In the genomic region with DNA sequence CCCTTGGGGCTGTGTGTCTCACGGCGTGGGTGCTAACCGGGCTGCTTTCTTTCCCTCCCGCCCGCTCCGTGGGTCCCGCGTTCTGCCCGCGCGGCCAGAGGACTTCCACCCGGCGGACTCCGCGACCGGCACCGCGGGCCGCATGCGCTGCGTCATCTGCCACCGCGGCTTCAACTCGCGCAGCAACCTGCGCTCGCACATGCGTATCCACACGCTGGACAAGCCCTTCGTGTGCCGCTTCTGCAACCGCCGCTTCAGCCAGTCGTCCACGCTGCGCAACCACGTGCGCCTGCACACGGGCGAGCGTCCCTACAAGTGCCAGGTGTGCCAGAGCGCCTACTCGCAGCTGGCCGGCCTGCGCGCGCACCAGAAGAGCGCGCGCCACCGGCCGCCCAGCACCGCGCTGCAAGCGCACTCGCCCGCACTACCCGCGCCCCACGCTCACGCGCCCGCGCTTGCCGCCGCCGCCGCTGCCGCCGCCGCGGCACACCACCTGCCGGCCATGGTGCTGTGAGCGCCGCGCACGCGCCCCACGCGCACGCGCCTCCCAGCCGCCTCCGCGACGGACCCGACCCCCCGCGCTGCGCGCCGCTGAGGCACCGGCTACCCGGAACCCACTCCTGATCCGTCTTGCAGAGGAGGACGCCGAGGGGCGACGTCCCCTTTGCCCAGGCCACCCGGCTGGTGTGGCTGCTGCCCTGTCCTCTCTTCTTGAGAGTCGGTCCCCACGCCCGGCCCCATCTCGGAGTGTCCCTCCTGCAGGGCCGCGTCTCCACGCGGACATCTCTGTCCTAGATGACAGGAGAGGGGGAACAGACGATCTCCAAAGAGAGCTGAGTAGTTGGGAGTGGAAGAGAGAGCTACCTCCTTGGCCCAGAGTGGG, we compare ENCODE assay signal across 8 mouse cellular contexts. TPM values are rescaled to one million over a fixed set of nuclear protein-coding genes. Genes with fewer than 3 reads are reported as not detected.
DNase-seq lines count a peak whose midpoint lies in the region; ATAC-seq and TF ChIP-seq lines count a peak whose summit lies in the region.

No protein-coding gene starts in this region.

- no peak for TF ChIP-seq CTCF in layer of hippocampus, adult 2 months (conservative IDR thresholded peaks at IDR 0.05)
- no peak for TF ChIP-seq CTCF in liver, postnatal 0 days (IDR thresholded peaks at IDR 0.05; ENCODE audit: low read depth)

- 0 out of 2 replicates have a peak, but pooled peaks have one; percentile 30 for ATAC-seq in heart, embryonic 12.5 days (ENCODE audit: insufficient number of reproducible peaks, low FRiP score)
- peak; percentile 80 for ATAC-seq in forebrain, embryonic 15.5 days (replicated peaks)
- no peak for ATAC-seq in liver, postnatal 0 days
- ATAC-seq in stomach, embryonic 14.5 days (ENCODE audit: insufficient number of reproducible peaks, insufficient read depth, low FRiP score, low read depth), result peak; percentile 39; the same call in 1 of the 2 replicates
- ATAC-seq in activated CD4-positive, CD25-positive, alpha-beta regulatory T cell, adult 4 months, result no peak

- H3K27ac ChIP-seq in heart, embryonic 12.5 days (ENCODE audit: poor library complexity, severe bottlenecking), result no peak overlapping the region
- no peak overlapping the region for H3K27ac ChIP-seq in forebrain, embryonic 15.5 days (replicated peaks)
- H3K27ac ChIP-seq in layer of hippocampus, adult 2 months, result peak overlapping the region; percentile 74
- H3K27ac ChIP-seq in liver, postnatal 0 days (ENCODE audit: low read depth), result no peak overlapping the region
- no peak overlapping the region for H3K27ac ChIP-seq in stomach, embryonic 14.5 days (ENCODE audit: low read length)

- no peak for DNase-seq in heart, postnatal 14 days
- peak; percentile 90 for DNase-seq in brain, adult 2 months (ENCODE audit: low read depth, low spot score)
- DNase-seq in layer of hippocampus, adult 2 months (ENCODE audit: low spot score in 2 of 2), result peak; percentile 55 to 58
- DNase-seq in liver, postnatal 0 days, result no peak

- TF ChIP-seq EP300 in liver, postnatal 0 days (IDR thresholded peaks at IDR 0.05; ENCODE audit: low read depth), result no peak

- H3K9ac ChIP-seq in heart, embryonic 12.5 days, result peak overlapping the region; percentile 56
- H3K9ac ChIP-seq in forebrain, embryonic 15.5 days (replicated peaks), result peak overlapping the region; percentile 45
- H3K9ac ChIP-seq in liver, postnatal 0 days (replicated peaks), result no peak overlapping the region
- peak overlapping the region; percentile 21; the same call in 1 of the 2 replicates for H3K9ac ChIP-seq in stomach, embryonic 14.5 days (replicated peaks; ENCODE audit: low read depth, low read length)

- intact Hi-C loops in heart, postnatal 14 days (cut with DNase I), result no loop called here

- H3K27me3 ChIP-seq in heart, embryonic 12.5 days (replicated peaks), result peaks cover 94% of the 10 kb centered on the region
- peaks cover 66% of the 10 kb centered on the region for H3K27me3 ChIP-seq in forebrain, embryonic 15.5 days
- H3K27me3 ChIP-seq in liver, postnatal 0 days (ENCODE audit: insufficient read depth, low read length), result peaks cover 64% of the 10 kb centered on the region
- H3K27me3 ChIP-seq in stomach, embryonic 14.5 days (ENCODE audit: control insufficient read depth, insufficient read depth, low read length), result peaks cover 45% of the 10 kb centered on the region

- 2% methylated on average over 109 of the region's 109 CpGs for WGBS in heart, embryonic 12.5 days
- WGBS in forebrain, embryonic 15.5 days, result under 1% methylated on average over 86 of the region's 109 CpGs
- 1% methylated on average over 105 of the region's 109 CpGs for WGBS in liver, postnatal 0 days (ENCODE audit: insufficient replicate concordance)
- under 1% methylated on average over 106 of the region's 109 CpGs for WGBS in stomach, embryonic 14.5 days

- H3K4me1 ChIP-seq in heart, embryonic 12.5 days (replicated peaks), result peaks cover 15% of the 10 kb centered on the region
- H3K4me1 ChIP-seq in forebrain, embryonic 15.5 days, result peaks cover 15% of the 10 kb centered on the region
- peaks cover 6% of the 10 kb centered on the region; the same call in 1 of the 2 replicates for H3K4me1 ChIP-seq in liver, postnatal 0 days (ENCODE audit: insufficient read depth)
- peaks cover 6% of the 10 kb centered on the region; the same call in 1 of the 2 replicates for H3K4me1 ChIP-seq in stomach, embryonic 14.5 days (ENCODE audit: control insufficient read depth, insufficient read depth, low read length)

- no peaks in the 10 kb centered on the region for H3K36me3 ChIP-seq in heart, embryonic 12.5 days
- no peaks in the 10 kb centered on the region for H3K36me3 ChIP-seq in forebrain, embryonic 15.5 days
- H3K36me3 ChIP-seq in liver, postnatal 0 days (replicated peaks; ENCODE audit: insufficient read depth, low read length), result no peaks in the 10 kb centered on the region
- no peaks in the 10 kb centered on the region for H3K36me3 ChIP-seq in stomach, embryonic 14.5 days (ENCODE audit: control insufficient read depth, insufficient read depth, low read length)

- peak overlapping the region; percentile 63 for H3K4me3 ChIP-seq in heart, embryonic 12.5 days
- peak overlapping the region; percentile 59 for H3K4me3 ChIP-seq in forebrain, embryonic 15.5 days
- H3K4me3 ChIP-seq in layer of hippocampus, adult 2 months, result peak overlapping the region; percentile 60
- peak overlapping the region; percentile 41 for H3K4me3 ChIP-seq in liver, postnatal 0 days (ENCODE audit: low read depth, low read length)
- H3K4me3 ChIP-seq in stomach, embryonic 14.5 days (ENCODE audit: low read depth, low read length), result peak overlapping the region; percentile 41

- H3K9me3 ChIP-seq in heart, embryonic 12.5 days (replicated peaks), result peaks cover 4% of the 10 kb centered on the region; the same call in 1 of the 2 replicates
- H3K9me3 ChIP-seq in forebrain, embryonic 15.5 days, result no peaks in the 10 kb centered on the region
- H3K9me3 ChIP-seq in liver, postnatal 0 days (ENCODE audit: low read length), result no peaks in the 10 kb centered on the region
- H3K9me3 ChIP-seq in stomach, embryonic 14.5 days (ENCODE audit: control insufficient read depth, low read depth, low read length), result no peaks in the 10 kb centered on the region

- peak overlapping the region; percentile 94 for H3K4me2 ChIP-seq in heart, embryonic 12.5 days
- peak overlapping the region; percentile 92 for H3K4me2 ChIP-seq in forebrain, embryonic 15.5 days (replicated peaks)
- peak overlapping the region; percentile 65 for H3K4me2 ChIP-seq in liver, postnatal 0 days (ENCODE audit: low read depth, low read length)
- peak overlapping the region; percentile 100 for H3K4me2 ChIP-seq in stomach, embryonic 14.5 days (replicated peaks; ENCODE audit: low read depth, low read length)

RNA-seq across cellular contexts. Expression of gene Prdm12, which starts 14.4 kb away (rescaled TPM):
- 0.08 TPM in 1 of 2 replicates, not detected in the other for polyA plus RNA-seq in heart, embryonic 12.5 days (2016; fragmentation: Nextera tagmentation; extraction: Ambion mirVana)
- total RNA-seq in heart, postnatal 14 days (2021), result not detected
- 2.9 and 4.1 TPM in 2 replicates for polyA plus RNA-seq in forebrain, embryonic 15.5 days (2015; fragmentation: Nextera tagmentation; extraction: Ambion mirVana)
- total RNA-seq in layer of hippocampus, adult 2 months (2021), result under 1 TPM in 1 of 2 experiments, not detected in 1; 0.15 TPM
- polyA plus RNA-seq in liver, postnatal 0 days (2015; fragmentation: Nextera tagmentation; extraction: Ambion mirVana), result not detected in 2 replicates
- polyA plus RNA-seq in stomach, embryonic 14.5 days (2014; fragmentation: Nextera tagmentation; extraction: Ambion mirVana), result not detected in 2 replicates
- polyA plus RNA-seq in activated CD4-positive, CD25-positive, alpha-beta regulatory T cell, adult 4 months (2017; shearing (Covaris generic)), result not detected

RNA-seq across cellular contexts. Expression of gene Exosc2, which starts 16.3 kb away (rescaled TPM):
- 38.2 and 38.4 TPM in 2 replicates for polyA plus RNA-seq in heart, embryonic 12.5 days (2016; fragmentation: Nextera tagmentation; extraction: Ambion mirVana)
- total RNA-seq in heart, postnatal 14 days (2021), result 1 to 10 TPM; 9.1 to 9.2 TPM
- polyA plus RNA-seq in forebrain, embryonic 15.5 days (2015; fragmentation: Nextera tagmentation; extraction: Ambion mirVana), result 41.6 and 44.2 TPM in 2 replicates
- total RNA-seq in layer of hippocampus, adult 2 months (2021), result 10 to 100 TPM; 23.2 to 25.2 TPM
- polyA plus RNA-seq in liver, postnatal 0 days (2015; fragmentation: Nextera tagmentation; extraction: Ambion mirVana), result 14.2 and 14.6 TPM in 2 replicates
- 54.2 and 57.8 TPM in 2 replicates for polyA plus RNA-seq in stomach, embryonic 14.5 days (2014; fragmentation: Nextera tagmentation; extraction: Ambion mirVana)
- 10 to 100 TPM; 36.2 to 47.9 TPM for polyA plus RNA-seq in activated CD4-positive, CD25-positive, alpha-beta regulatory T cell, adult 4 months (2017; shearing (Covaris generic))

RNA-seq across cellular contexts. Expression of gene Abl1, which starts 34.0 kb away (rescaled TPM):
- polyA plus RNA-seq in heart, embryonic 12.5 days (2016; fragmentation: Nextera tagmentation; extraction: Ambion mirVana), result 41.2 and 41.8 TPM in 2 replicates
- total RNA-seq in heart, postnatal 14 days (2021), result 10 to 100 TPM; 43.1 to 45.7 TPM
- polyA plus RNA-seq in forebrain, embryonic 15.5 days (2015; fragmentation: Nextera tagmentation; extraction: Ambion mirVana), result 23.6 and 23.7 TPM in 2 replicates
- 10 to 100 TPM; 44.1 to 44.7 TPM for total RNA-seq in layer of hippocampus, adult 2 months (2021)
- polyA plus RNA-seq in liver, postnatal 0 days (2015; fragmentation: Nextera tagmentation; extraction: Ambion mirVana), result 4.1 and 4.5 TPM in 2 replicates
- 44.0 and 46.4 TPM in 2 replicates for polyA plus RNA-seq in stomach, embryonic 14.5 days (2014; fragmentation: Nextera tagmentation; extraction: Ambion mirVana)
- 1 to 10 TPM; 7.4 to 8.1 TPM for polyA plus RNA-seq in activated CD4-positive, CD25-positive, alpha-beta regulatory T cell, adult 4 months (2017; shearing (Covaris generic))

Comparison
In these comparisons a context has a peak if more than half of its experiments do, and no peak if none do; other contexts are left out.
1. ATAC-seq: peak in heart, embryonic 12.5 days (single experiment), forebrain, embryonic 15.5 days (single experiment) and stomach, embryonic 14.5 days (single experiment); none in liver, postnatal 0 days (single experiment) and activated CD4-positive, CD25-positive, alpha-beta regulatory T cell, adult 4 months (single experiment).
2. DNase-seq: peak in brain, adult 2 months (single experiment) and layer of hippocampus, adult 2 months (2 of 2); none in heart, postnatal 14 days (0 of 2) and liver, postnatal 0 days (single experiment).
3. Peak in every context shown above with its lines, with median percentiles within 50 percentile points of each other: H3K4me2 ChIP-seq and H3K4me3 ChIP-seq.